Comparison of ENCODE assay signal across 9 mouse cellular contexts in the genomic region with DNA sequence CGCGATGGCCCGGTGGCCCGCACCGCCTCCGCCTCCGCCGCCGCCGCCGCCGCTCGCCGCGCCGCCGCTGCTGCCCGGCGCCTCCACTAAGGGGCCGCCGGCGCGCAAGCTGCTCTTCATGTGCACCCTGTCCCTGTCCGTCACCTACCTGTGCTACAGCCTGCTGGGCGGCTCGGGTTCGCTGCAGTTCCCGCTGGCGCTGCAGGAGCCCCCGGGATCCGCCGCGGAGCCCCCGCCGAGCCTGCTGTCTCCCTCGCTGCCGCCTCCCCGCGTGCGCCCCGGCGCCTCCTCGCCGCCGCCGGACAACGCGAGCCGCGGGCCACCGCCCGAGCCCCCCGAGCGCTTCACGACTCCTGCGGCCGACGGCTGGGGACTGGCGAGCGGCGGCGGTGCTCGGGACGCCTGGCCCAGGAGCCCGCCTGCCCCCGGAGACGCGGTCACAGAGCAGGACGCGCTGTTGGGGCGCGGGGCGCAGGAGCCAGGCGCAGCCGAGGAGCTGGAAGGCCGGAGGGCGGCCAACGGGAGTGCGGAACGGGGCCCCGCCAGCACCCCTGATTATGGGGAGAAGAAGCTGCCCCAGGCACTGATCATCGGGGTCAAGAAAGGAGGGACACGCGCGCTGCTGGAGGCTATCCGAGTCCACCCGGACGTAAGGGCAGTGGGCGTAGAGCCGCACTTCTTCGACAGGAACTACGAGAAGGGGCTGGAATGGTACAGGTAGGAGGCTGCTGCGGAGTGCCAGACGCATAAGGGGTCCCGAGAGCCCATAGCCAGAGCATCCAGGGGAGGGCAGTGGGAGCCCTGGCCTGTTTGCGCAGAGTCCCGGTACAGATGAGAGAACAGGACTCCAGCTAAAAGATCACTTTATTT. TPM values are rescaled to one million over a fixed set of nuclear protein-coding genes. Genes with fewer than 3 reads are reported as not detected.
DNase-seq lines count a peak whose midpoint lies in the region; ATAC-seq and TF ChIP-seq lines count a peak whose summit lies in the region.
"Had no signal": no experiment of that assay in that cellular context is flagged by ENCODE, and none has a peak within 500 bp of the region (broad histone marks: within the 10 kb centered on the region; RNA-seq: fewer than 3 reads in every experiment).

No protein-coding gene starts in this region.

- no peaks in the 10 kb centered on the region for H3K9me3 ChIP-seq in heart, embryonic 15.5 days (replicated peaks)
- no peaks in the 10 kb centered on the region for H3K9me3 ChIP-seq in forebrain, embryonic 14.5 days (replicated peaks; ENCODE audit: control insufficient read depth, low read length)
- no peaks in the 10 kb centered on the region for H3K9me3 ChIP-seq in liver, embryonic 15.5 days (replicated peaks)

- POLR2A ChIA-PET in Patski (lab: Charles Lee), result interaction anchor here (0.7 kb wide), 1 partner anchor 44 kb away, joined by 3 read pairs; no protein-coding TSS in a partner anchor

- in situ Hi-C loops in Patski (cut with MboI; ENCODE audit: low pct_unique_long_range_greater_than_20kb), result no loop called here

- TF ChIP-seq CTCF in Patski (IDR thresholded peaks at IDR 0.05), result no peak

- WGBS in heart, embryonic 15.5 days, result under 1% methylated on average over 91 of the region's 97 CpGs
- WGBS in forebrain, embryonic 14.5 days, result under 1% methylated on average over 68 of the region's 97 CpGs
- 3% methylated on average over 86 of the region's 97 CpGs for WGBS in liver, embryonic 15.5 days (ENCODE audit: insufficient replicate concordance)

- 0 out of 2 replicates have a peak overlapping the region, but pooled peaks have one; percentile 36 for H3K9ac ChIP-seq in heart, embryonic 15.5 days
- peak overlapping the region; percentile 64 for H3K9ac ChIP-seq in forebrain, embryonic 14.5 days (ENCODE audit: low read length)
- H3K9ac ChIP-seq in liver, embryonic 15.5 days, result no peak overlapping the region

- CTCF ChIA-PET in Patski (lab: Charles Lee), result no interaction called here

- ATAC-seq in heart, embryonic 15.5 days (replicated peaks; ENCODE audit: insufficient number of reproducible peaks, insufficient read depth, low FRiP score, low read depth), result no peak
- ATAC-seq in Patski, result peak; percentile 20
- ATAC-seq in forebrain, embryonic 14.5 days, result peak; percentile 64
- ATAC-seq in liver, embryonic 15.5 days (ENCODE audit: insufficient read depth), result no peak

- peak overlapping the region; percentile 90 for H3K4me2 ChIP-seq in heart, embryonic 15.5 days
- peak overlapping the region; percentile 95 for H3K4me2 ChIP-seq in forebrain, embryonic 14.5 days (ENCODE audit: low read length)
- peak overlapping the region; percentile 23; the same call in 1 of the 2 replicates for H3K4me2 ChIP-seq in liver, embryonic 15.5 days

- peaks cover 82% of the 10 kb centered on the region for H3K27me3 ChIP-seq in heart, embryonic 15.5 days
- H3K27me3 ChIP-seq in Patski, result no peaks in the 10 kb centered on the region
- H3K27me3 ChIP-seq in forebrain, embryonic 14.5 days (replicated peaks; ENCODE audit: control insufficient read depth, insufficient read depth, low read length), result peaks cover 58% of the 10 kb centered on the region
- H3K27me3 ChIP-seq in liver, embryonic 15.5 days, result peaks cover 55% of the 10 kb centered on the region

- DNase-seq in heart, adult 11 months, result no peak
- DNase-seq in Patski (ENCODE audit: low read depth, low spot score), result no peak
- DNase-seq in forebrain, embryonic 14.5 days (ENCODE audit: low spot score), result no peak
- DNase-seq in thymus, adult 18-20 months, result no peak
- DNase-seq in frontal cortex, adult 2 months (ENCODE audit: extremely low spot score in 1 of 2, low spot score in 1 of 2), result no peak
- no peak for DNase-seq in kidney, adult 8-10 months

- peak overlapping the region; percentile 58 for H3K4me3 ChIP-seq in heart, embryonic 15.5 days
- H3K4me3 ChIP-seq in forebrain, embryonic 14.5 days (ENCODE audit: low read depth, low read length), result peak overlapping the region; percentile 53
- no peak overlapping the region for H3K4me3 ChIP-seq in liver, embryonic 15.5 days (replicated peaks)

- H3K27ac ChIP-seq in heart, embryonic 15.5 days, result no peak overlapping the region
- H3K27ac ChIP-seq in forebrain, embryonic 14.5 days (ENCODE audit: low read depth, low read length), result no peak overlapping the region; the same call in 1 of the 2 replicates
- H3K27ac ChIP-seq in liver, embryonic 15.5 days (replicated peaks), result no peak overlapping the region

- H3K4me1 ChIP-seq in heart, embryonic 15.5 days (replicated peaks), result peaks cover 5% of the 10 kb centered on the region
- no peaks in the 10 kb centered on the region for H3K4me1 ChIP-seq in forebrain, embryonic 14.5 days (ENCODE audit: control insufficient read depth, insufficient read depth, low read length)
- H3K4me1 ChIP-seq in liver, embryonic 15.5 days (replicated peaks), result no peaks in the 10 kb centered on the region

- no peaks in the 10 kb centered on the region for H3K36me3 ChIP-seq in heart, embryonic 15.5 days
- H3K36me3 ChIP-seq in forebrain, embryonic 14.5 days (ENCODE audit: control insufficient read depth, insufficient read depth, low read length), result no peaks in the 10 kb centered on the region
- H3K36me3 ChIP-seq in liver, embryonic 15.5 days (replicated peaks), result no peaks in the 10 kb centered on the region

RNA-seq across cellular contexts. Expression of gene Hs3st4, which starts 0.7 kb away (rescaled TPM):
- 0.58 TPM in 2 replicates for polyA plus RNA-seq in heart, embryonic 15.5 days (2015; fragmentation: Nextera tagmentation; extraction: Ambion mirVana)
- polyA plus RNA-seq in Patski (2021), result 2.5 TPM
- polyA plus RNA-seq in forebrain, embryonic 14.5 days (2014; fragmentation: Nextera tagmentation; extraction: Ambion mirVana), result 3.9 and 5.8 TPM in 2 replicates
- not detected in 2 replicates for polyA plus RNA-seq in liver, embryonic 15.5 days (2015; fragmentation: Nextera tagmentation; extraction: Ambion mirVana)
- 18.9 and 20.8 TPM in 2 replicates for polyA plus RNA-seq in frontal cortex, adult 2 months (2012; rRNA removed)
- polyA plus RNA-seq: spleen, adult 2 months had no signal

Comparison
In these comparisons a context has a peak if more than half of its experiments do, and no peak if none do; other contexts are left out.
1. ATAC-seq: peak in Patski (single experiment) and forebrain, embryonic 14.5 days (single experiment); none in heart, embryonic 15.5 days (single experiment) and liver, embryonic 15.5 days (single experiment).
2. H3K4me2 ChIP-seq: peak in every context shown above with its lines; median percentile 95 in forebrain, embryonic 14.5 days; 90 in heart, embryonic 15.5 days; 23 in liver, embryonic 15.5 days.